Mouse (Mus musculus) C2C12 (cell line): ENCODE measurements at regions not wholly inside any gene's neighbourhood (a gene's known extent, or its start where the extent isn't known, plus 50 kb on each side); places are given as distances from the start of the nearest gene placed in this dataset.

Experiments used
- H3K27me3 ChIP-seq: one replicate; pipeline ENCODE4 v1.6.1; 2011; ENCODE audit not compliant: control insufficient read depth, insufficient read depth, insufficient read length
- H3K36me3 ChIP-seq: one replicate; pipeline ENCODE4 v1.6.1; 2011; ENCODE audit not compliant: control insufficient read depth, insufficient read depth
- H3K4me3 ChIP-seq: one replicate; pipeline ENCODE4 v1.5.1; 2011; ENCODE audit warnings: mild to moderate bottlenecking, control low read depth; ENCODE audit not compliant: poor library complexity, insufficient read depth, severe bottlenecking
- H3K79me2 ChIP-seq: one replicate; pipeline ENCODE4 v1.6.1; 2011; ENCODE audit not compliant: control insufficient read depth, insufficient read depth
- H3K79me3 ChIP-seq: one replicate; pipeline ENCODE4 v1.6.1; 2011; ENCODE audit warnings: low read depth, control low read depth
- H3ac ChIP-seq: one replicate; pipeline ENCODE3; 2011; ENCODE audit warnings: low read depth; ENCODE audit not compliant: control insufficient read depth, insufficient read length
- CEBPB ChIP-seq: IDR thresholded peaks from one replicate; pipeline ENCODE4 v1.6.1; 2011; ENCODE audit warnings: low read depth, mild to moderate bottlenecking, control low read depth, moderate library complexity
- CTCF ChIP-seq: IDR thresholded peaks from one replicate; pipeline ENCODE4 v1.5.1; 2011; ENCODE audit not compliant: control insufficient read depth, insufficient read depth, insufficient read length
- FOSL1 ChIP-seq: IDR thresholded peaks from one replicate; pipeline ENCODE4 v1.8.0; 2011; ENCODE audit warnings: mild to moderate bottlenecking, low read length; ENCODE audit not compliant: poor library complexity, insufficient read depth, severe bottlenecking
- MAX ChIP-seq: IDR thresholded peaks from one replicate; pipeline ENCODE4 v1.6.1; 2011; ENCODE audit warnings: mild to moderate bottlenecking, control low read depth
- MYOD1 ChIP-seq: IDR thresholded peaks from one replicate; pipeline ENCODE4 v1.6.1; 2011; ENCODE audit warnings: low read depth; ENCODE audit not compliant: control insufficient read depth, insufficient read length
- MYOG ChIP-seq: IDR thresholded peaks from one replicate; pipeline ENCODE4 v1.6.1; 2011; ENCODE audit not compliant: control insufficient read depth, insufficient read length; ENCODE audit errors: extremely low read depth
- USF1 ChIP-seq: IDR thresholded peaks from one replicate; pipeline ENCODE4 v1.6.1; 2011; ENCODE audit warnings: low read depth, mild to moderate bottlenecking, control low read depth, moderate library complexity

- TF ChIP-seq MYOG = no peak
- TF ChIP-seq CEBPB = no peak
- no peak for TF ChIP-seq FOSL1
- no peak for TF ChIP-seq CTCF
- TF ChIP-seq MYOD1 = no peak
- no peak for TF ChIP-seq USF1
- TF ChIP-seq MAX = no peak
- no peak overlapping the region for H3ac ChIP-seq
- no peaks in the 10 kb centered on the region for H3K79me3 ChIP-seq
- H3K36me3 ChIP-seq = no peaks in the 10 kb centered on the region
- H3K4me3 ChIP-seq = no peak overlapping the region
- no peaks in the 10 kb centered on the region for H3K27me3 ChIP-seq
- H3K79me2 ChIP-seq = no peaks in the 10 kb centered on the region
Measured at GRCm38 (mm10) chr10:91713529-91713928, 532.4 kb upstream of the Tmpo start.

- no peak overlapping the region for H3K4me3 ChIP-seq
- TF ChIP-seq USF1 = no peak
- TF ChIP-seq CTCF = no peak
- TF ChIP-seq CEBPB = no peak
- TF ChIP-seq MYOG = no peak
- TF ChIP-seq MAX = no peak
- TF ChIP-seq MYOD1 = no peak
- no peak for TF ChIP-seq FOSL1
Measured at GRCm38 (mm10) chr10:91706816-91707215, 525.7 kb upstream of the Tmpo start.

GRCm38 (mm10) chr10:91704751-91705150 lies 523.6 kb upstream of the Tmpo start:
- Histone ChIP-seq H3ac (no peak overlapping the region), H3K27me3 (no peaks in the 10 kb centered on the region), H3K79me3 (no peaks in the 10 kb centered on the region), H3K4me3 (no peak overlapping the region), H3K36me3 (no peaks in the 10 kb centered on the region), H3K79me2 (no peaks in the 10 kb centered on the region)
- no peak for TF ChIP-seq CTCF
- peak; percentile 37 for TF ChIP-seq MYOD1
- TF ChIP-seq FOSL1 = peak; percentile 29

More at GRCm38 (mm10) chr10:91706816-91707215, 525.7 kb upstream of the Tmpo start:
- Histone ChIP-seq H3K79me3 (no peaks in the 10 kb centered on the region), H3K36me3 (no peaks in the 10 kb centered on the region), H3ac (no peak overlapping the region), H3K27me3 (no peaks in the 10 kb centered on the region), H3K79me2 (no peaks in the 10 kb centered on the region)

- Histone ChIP-seq H3K79me2 (no peaks in the 10 kb centered on the region), H3K4me3 (no peak overlapping the region), H3K36me3 (no peaks in the 10 kb centered on the region), H3K79me3 (no peaks in the 10 kb centered on the region), H3ac (no peak overlapping the region), H3K27me3 (no peaks in the 10 kb centered on the region)
- TF ChIP-seq MAX (no peak), MYOG (no peak), MYOD1 (no peak), CTCF (no peak), CEBPB (no peak), USF1 (no peak), FOSL1 (no peak)
Measured at GRCm38 (mm10) chr10:91701822-91702221, 520.7 kb upstream of the Tmpo start.

GRCm38 (mm10) chr10:91686082-91686618 lies 505.0 kb upstream of the Tmpo start:
- Histone ChIP-seq H3K79me3 (no peaks in the 10 kb centered on the region), H3K27me3 (no peaks in the 10 kb centered on the region), H3K36me3 (no peaks in the 10 kb centered on the region), H3K79me2 (no peaks in the 10 kb centered on the region), H3ac (no peak overlapping the region), H3K4me3 (no peak overlapping the region)
- TF ChIP-seq MAX = no peak
- no peak for TF ChIP-seq FOSL1
- TF ChIP-seq MYOG = no peak
- TF ChIP-seq USF1 = peak; percentile 50
- no peak for TF ChIP-seq CEBPB
- no peak for TF ChIP-seq MYOD1

GRCm38 (mm10) chr10:91685164-91686027 lies 504.3 kb upstream of the Tmpo start:
- Histone ChIP-seq H3K36me3 (no peaks in the 10 kb centered on the region), H3K79me3 (no peaks in the 10 kb centered on the region), H3K4me3 (no peak overlapping the region), H3ac (no peak overlapping the region), H3K27me3 (no peaks in the 10 kb centered on the region), H3K79me2 (no peaks in the 10 kb centered on the region)
- peak; percentile 80 for TF ChIP-seq USF1
- no peak for TF ChIP-seq CTCF
